Mouse (Mus musculus): Measurements from ENCODE around the gene Slc30a9. TPM values are rescaled to one million over a fixed set of nuclear protein-coding genes. Genes with fewer than 3 reads are reported as not detected.

The Slc30a9 gene
- total RNA-seq, 2 experiments from 2014 or later, result 161 to 174 TPM

- no peak for DNase-seq
Measured at GRCm38 (mm10) chr5:67312522-67312851, 5.7 kb downstream of the Slc30a9 start.

GRCm38 (mm10) chr5:67321656-67322268, 15.0 kb downstream of the Slc30a9 start:
- no peak for DNase-seq

GRCm38 (mm10) chr5:67324032-67324431, 17.3 kb downstream of the Slc30a9 start:
- no peak for DNase-seq

- DNase-seq, result no peak
Measured at GRCm38 (mm10) chr5:67340811-67341210, 34.1 kb downstream of the Slc30a9 start.

GRCm38 (mm10) chr5:67347060-67347459, 40.3 kb downstream of the Slc30a9 start:
- DNase-seq, result no peak

- DNase-seq, result no peak
Measured at GRCm38 (mm10) chr5:67348949-67349348, 42.2 kb downstream of the Slc30a9 start.

- DNase-seq, result no peak
Measured at GRCm38 (mm10) chr5:67362316-67362715, 55.6 kb downstream of the Slc30a9 start.

GRCm38 (mm10) chr5:67362931-67363330, 56.2 kb downstream of the Slc30a9 start:
- no peak for DNase-seq

GRCm38 (mm10) chr5:67377044-67377621, 70.4 kb downstream of the Slc30a9 start:
- DNase-seq, result no peak

GRCm38 (mm10) chr5:67381690-67382089, 74.9 kb downstream of the Slc30a9 start:
- no peak for DNase-seq

GRCm38 (mm10) chr5:67382556-67382955, 75.8 kb downstream of the Slc30a9 start:
- DNase-seq, result no peak

- no peak for DNase-seq
Measured at GRCm38 (mm10) chr5:67393951-67394350, 87.2 kb downstream of the Slc30a9 start.

GRCm38 (mm10) chr5:67395211-67395851, 88.6 kb downstream of the Slc30a9 start:
- DNase-seq, result no peak

- DNase-seq, result no peak
Measured at GRCm38 (mm10) chr5:67397186-67397585, 90.4 kb downstream of the Slc30a9 start.

- no peak for DNase-seq
Measured at GRCm38 (mm10) chr5:67399876-67400607, 93.3 kb downstream of the Slc30a9 start.

- DNase-seq, result no peak
Measured at GRCm38 (mm10) chr5:67400608-67401480, 94.1 kb downstream of the Slc30a9 start.

- no peak for DNase-seq
Measured at GRCm38 (mm10) chr5:67401612-67402011, 94.9 kb downstream of the Slc30a9 start.

- no peak for DNase-seq
Measured at GRCm38 (mm10) chr5:67404380-67404779, 97.6 kb downstream of the Slc30a9 start.

- DNase-seq, result no peak
Measured at GRCm38 (mm10) chr5:67404919-67405318, 98.2 kb downstream of the Slc30a9 start.

Measured in heart, adult 18-20 months (tissue).